Mouse (Mus musculus) adrenal gland, postnatal 10 days (tissue): Measurements from ENCODE around the gene Gm11146. TPM values are rescaled to one million over a fixed set of nuclear protein-coding genes. Genes with fewer than 3 reads are reported as not detected.
A peak's percentile ranks its signal among the peaks of the same experiment; 100 is the strongest.

Experiments
- DNase-seq: peaks from one replicate; pipeline ENCODE4 v3.0.0; 2021; ENCODE audit warnings: mixed read lengths
- long read RNA-seq, 2 experiments: library from polyadenylated mRNA; stranded (forward); transcript quantifications; one replicate each; pipeline ENCODE4 v2.0.0; 2021
- total RNA-seq, 2 experiments: library from RNA; stranded (reverse); gene quantifications; 2 replicates each; pipeline ENCODE4 v1.2.3; 2021

Gene Gm11146
- not detected for total RNA-seq
- long read RNA-seq, experiment 1 = 0 reads
- long read RNA-seq, experiment 2 = 0 reads

GRCm38 (mm10) chr16:77601994-77602393 is at the start of gene Gm11146:
Gene Gm11146 (minus strand): TSS chr16:77602094.
- no peak for DNase-seq

DNA sequence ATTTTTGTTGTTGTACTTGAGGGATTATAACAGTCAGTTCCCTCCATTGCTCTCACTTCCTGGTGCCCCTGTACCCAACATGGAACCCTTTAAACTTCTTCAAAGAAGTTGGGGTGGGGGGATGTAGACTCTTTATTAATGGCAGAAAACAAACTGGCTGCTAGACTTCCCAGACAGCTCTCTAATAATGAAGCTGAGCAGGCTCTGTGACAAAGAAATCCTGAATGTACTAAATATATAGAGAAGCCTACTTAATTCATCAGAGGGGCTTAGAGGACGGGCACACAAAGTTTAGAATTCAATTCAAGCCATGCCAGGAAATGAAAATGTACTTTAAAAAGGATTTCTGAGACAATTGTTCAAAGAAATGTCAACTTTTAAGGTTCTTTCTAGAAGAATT is 48.7 kb upstream of the Gm11146 start:
- DNase-seq = no peak

- DNase-seq = no peak
Measured at GRCm38 (mm10) chr16:77649006-77649405, 47.1 kb upstream of the Gm11146 start.

DNA sequence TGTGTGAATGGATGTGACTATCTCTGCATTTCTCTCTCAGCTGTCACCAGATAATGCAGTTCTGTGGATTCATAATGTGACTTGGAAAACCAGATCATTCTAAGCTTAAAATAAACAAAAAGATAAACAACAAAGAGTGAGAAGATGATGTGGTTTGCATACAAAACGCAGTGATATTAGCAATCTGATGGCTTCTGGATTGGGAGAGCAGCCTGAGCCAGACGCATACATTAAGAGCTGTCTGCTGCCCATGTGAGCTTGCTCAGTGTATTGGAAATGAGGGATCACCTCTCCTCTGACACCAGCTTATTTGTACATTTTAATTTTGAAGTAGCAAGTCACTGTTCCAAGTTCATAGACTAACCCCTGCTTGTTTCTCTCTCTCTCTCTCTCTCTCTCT is 46.3 kb upstream of the Gm11146 start:
- no peak for DNase-seq

GRCm38 (mm10) chr16:77646146-77646545 is 44.3 kb upstream of the Gm11146 start:
- no peak for DNase-seq

DNA sequence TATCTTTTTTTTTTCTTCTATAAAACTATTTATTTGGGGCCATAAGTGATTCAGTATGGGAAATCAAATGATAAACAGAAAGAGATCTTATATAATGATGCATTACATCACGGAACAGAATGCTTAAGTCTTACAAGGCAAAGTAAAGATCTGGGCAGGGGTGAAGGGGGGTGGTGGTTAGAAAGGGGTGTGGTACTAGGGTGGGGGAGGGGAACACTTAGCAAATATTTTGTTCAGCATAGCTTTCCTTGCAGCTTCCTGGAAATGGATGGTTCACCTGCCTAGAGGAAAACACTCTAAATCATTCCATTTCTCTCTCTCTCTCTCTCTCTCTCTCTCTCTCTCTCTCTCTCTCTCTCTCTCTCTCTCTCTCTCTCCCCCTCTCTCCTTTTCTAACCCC is 43.1 kb upstream of the Gm11146 start:
- no peak for DNase-seq

DNA sequence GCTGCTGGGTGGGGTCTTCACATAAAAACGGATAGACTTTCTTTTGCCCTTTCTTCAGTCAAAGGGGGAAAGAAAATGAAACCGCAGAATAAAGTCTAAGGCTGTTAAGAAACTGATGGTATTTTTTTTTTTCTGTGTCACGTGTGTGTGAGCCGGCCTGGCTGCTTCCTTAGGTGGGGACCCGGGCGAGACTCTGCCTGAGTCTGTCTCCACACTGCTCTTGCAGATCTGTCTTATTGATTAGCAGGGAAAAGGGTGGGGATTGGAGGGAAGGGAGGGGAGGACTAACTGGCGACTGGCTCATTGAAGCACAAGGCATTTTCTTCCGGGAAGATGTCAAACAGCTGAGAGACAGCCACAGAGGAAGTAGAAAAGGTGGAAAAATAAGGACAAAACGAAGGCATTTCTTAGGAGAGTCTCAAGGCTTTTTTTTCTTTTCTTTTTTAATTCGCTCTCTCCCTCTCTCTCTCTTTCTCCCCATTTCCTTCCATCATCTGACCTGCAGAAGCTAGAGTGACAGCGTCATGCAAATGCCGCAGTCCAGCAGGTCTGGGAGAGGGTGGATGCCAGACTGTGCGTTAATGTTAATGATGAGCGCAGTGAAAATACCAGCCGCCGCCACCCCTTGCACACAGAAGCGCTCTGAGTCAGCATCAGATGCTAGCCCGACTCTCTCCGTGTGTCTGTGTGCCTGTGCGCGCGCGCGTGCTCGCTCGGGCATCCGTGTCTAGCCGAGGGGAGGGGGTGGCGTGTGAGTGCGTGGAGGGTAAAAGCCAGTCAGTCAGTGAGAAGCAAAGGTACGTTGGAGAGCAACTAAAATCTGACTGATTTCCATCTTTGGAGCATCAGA is 42.2 kb upstream of the Gm11146 start:
- peak; percentile 68 for DNase-seq

DNA sequence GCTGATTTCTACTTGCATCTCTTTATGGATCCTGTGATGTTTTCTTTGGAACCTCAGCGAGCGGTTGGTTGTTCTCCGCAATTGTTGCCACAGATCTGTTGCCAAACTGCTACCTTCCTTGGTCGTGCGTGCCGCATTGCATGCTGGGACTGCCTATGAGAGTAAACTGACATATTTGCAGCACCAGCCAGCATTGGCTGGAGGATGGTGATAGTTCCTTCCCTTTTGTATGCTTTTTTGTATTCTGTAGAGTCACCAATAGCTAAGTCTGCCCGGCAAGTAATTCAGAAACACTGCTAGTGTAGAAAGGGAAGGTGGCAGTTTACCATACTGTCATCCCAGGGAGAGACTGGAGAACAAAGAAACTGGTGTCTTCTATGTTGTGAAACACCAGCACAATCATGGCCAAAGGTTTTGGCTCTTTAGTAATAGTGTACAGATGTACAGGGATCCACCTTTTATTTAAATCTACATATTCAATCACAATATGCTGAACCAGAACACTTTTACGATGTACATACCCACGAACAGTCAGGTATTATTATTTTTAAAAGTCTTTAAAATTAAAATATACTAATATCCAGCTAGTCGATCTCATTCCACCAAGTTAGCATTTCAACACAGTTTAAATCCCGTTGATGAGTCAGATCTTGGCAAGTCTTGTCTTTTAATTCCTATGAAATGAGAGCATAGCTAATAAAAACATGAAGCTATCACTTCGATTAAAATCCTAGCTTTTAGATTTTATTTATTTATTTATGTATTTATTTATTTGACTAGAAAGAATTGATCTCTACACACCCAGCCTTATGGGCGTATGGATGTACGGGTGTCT is 41.4 kb upstream of the Gm11146 start:
- DNase-seq = peak; percentile 60

DNA sequence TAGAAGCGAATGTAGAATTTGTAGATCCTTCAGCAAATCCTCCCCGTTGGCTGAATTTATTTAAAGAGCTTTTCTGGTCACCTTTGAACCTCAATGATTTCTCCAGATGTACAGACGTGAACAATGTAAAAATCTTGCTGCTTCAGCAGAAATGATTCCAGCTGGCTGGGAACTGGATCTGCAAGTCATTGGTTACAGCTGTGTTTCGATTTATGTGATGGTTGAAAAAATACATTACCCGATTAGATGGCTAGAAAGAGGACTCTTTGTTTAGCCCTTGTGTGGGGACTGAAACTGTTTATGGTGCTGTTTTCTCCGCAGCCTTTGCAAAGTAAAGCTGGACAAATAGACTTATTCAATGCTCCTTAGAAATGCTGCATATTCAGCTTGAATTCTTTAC is 34.6 kb upstream of the Gm11146 start:
- no peak for DNase-seq

DNA sequence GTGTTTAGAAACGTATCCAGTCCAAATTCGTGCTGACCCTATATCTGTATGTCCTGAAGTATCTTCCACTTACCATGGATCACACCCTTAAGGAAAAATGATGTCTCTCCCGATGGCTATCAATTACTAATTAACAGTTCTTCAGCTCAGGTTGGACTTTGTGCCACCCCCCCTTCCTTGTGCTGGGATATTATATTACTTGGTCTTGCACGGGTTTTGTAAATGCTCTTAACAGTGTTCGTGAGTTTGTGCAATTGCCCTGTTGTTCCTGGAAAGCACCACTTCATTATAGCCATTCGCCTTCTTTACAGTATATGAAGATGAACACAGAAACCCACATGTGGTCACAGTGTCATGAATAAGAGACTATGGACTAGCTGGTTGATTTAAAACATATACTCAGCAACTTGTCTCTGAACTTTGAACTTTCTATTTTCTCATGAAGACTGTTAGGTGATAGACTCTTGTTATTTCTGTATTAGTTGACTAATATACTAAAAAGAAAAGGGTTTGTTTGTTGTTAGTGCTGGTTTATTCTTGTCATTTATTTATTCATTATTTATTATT is 30.5 kb upstream of the Gm11146 start:
- DNase-seq = no peak

GRCm38 (mm10) chr16:77622681-77623080 is 20.8 kb upstream of the Gm11146 start:
- no peak for DNase-seq

DNA sequence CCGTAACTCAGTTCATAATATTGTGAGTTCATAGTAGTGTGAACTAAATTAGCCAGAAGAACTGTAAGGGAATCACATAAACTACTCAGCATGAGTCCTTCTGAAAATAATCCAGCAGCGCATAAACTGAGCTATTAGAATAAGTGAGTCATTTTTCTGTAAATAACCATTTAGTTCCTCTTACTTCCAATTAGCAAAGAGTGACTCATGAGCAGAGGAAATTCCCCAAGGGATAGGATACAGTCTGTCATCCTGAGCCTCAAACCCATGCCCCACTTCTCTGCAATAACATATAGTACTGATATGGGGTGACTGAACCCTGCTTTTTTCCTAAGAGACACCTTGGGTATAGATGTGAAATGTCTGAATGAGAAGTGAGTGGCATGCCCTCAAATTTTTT is 687 bp upstream of the Gm11146 start:
- DNase-seq = no peak

- no peak for DNase-seq
Measured at GRCm38 (mm10) chr16:77598787-77599186, 3.1 kb downstream of the Gm11146 start.

DNA sequence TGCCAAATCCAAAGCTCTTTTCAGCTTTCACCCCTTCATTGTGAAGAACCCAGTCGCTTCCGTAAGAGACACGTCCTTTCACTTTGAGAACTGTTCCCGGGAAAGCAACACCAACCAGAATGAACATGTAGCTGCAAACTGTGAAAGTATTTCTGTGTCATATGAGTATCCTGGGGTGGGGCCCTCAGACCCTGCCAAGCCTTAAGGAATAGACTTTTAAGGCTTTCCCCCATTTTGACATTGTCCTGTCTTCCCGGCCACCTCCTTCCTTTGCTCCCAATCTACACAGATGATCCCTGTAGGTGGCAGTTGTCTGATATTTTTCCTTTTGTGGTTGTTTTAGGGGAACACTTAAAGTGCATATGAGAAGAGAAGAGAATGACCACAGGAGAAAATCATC is 5.3 kb downstream of the Gm11146 start:
- no peak for DNase-seq

- DNase-seq = no peak
Measured at GRCm38 (mm10) chr16:77595661-77596060, 6.2 kb downstream of the Gm11146 start.

DNA sequence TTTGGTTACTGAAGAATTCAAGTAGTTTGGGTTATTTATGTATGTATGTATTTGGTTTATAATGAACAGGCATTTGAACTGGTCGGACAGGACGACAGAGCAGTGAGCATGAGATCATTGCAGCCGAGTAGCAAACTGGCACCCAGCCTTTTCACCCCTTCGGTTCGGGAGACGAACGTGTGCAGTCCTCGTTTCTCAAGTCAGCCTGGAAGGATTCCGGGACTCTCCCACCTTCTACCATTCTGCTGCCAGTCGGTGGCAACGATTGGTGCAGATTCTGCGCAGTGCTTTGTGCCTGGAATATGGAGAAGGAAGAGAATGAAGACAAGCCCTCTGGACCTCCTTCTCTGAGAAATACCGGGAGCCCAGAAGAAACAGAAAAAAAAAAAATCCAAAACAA is 7.3 kb downstream of the Gm11146 start:
- DNase-seq = peak; percentile 69

GRCm38 (mm10) chr16:77593828-77594421 is 8.0 kb downstream of the Gm11146 start:
- DNase-seq = peak; percentile 76

DNA sequence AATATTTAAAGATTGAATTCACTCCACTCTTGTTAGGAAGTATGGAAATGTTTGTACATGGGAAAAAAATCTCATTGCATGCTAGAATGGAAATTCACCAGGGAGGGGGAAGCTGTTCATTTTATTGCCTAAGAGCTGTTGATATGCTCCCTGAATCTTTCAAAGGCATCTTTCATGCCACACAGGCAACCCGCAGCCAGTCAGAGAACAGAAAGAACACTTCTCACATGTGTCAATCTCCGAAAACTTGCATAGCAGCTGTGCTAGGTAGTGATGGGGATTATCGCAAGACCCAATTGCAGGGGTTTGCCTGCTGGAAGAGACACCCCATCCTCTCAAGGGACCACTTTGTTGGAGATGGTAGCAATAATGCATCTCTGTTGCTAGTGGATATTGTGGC is 8.9 kb downstream of the Gm11146 start:
- DNase-seq = no peak

- no peak for DNase-seq
Measured at GRCm38 (mm10) chr16:77573036-77573435, 28.9 kb downstream of the Gm11146 start.

DNA sequence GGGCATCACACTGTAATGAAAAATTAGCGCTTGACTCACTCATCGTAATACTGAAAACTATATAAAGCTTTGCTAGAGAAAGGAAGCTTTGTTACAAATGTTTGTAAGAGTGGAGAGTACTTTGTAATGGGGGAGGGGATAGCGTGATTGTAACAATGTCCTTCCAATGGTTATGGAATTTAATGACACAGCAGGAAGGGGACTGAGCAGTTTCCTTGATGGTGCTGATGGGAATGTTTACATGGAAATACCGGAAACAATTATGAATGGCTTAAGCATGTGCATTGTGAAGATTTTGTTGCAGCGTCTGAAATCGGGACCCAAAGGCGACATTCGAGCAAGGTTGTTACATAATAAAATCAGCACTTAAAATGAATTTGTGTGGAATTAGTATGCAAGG is 32.4 kb downstream of the Gm11146 start:
- DNase-seq = no peak

DNA sequence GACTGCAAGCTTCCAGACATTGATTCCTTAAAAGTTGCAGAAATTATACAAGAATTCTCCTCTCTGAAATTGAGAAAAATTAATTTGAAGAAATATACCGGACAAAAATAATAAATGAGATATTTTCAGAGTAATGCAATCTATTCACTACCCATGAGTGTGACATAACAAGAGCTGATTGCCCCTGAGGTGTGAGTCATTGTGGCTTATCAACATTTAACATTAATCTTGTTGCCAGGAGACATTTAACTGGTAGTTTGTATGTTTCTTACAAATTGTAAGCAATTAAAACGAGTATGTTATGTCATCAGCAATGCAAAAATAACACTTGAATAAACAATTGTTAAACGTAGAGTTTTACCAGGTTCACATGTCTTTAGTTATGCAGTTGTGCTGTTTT is 33.5 kb downstream of the Gm11146 start:
- DNase-seq = no peak

DNA sequence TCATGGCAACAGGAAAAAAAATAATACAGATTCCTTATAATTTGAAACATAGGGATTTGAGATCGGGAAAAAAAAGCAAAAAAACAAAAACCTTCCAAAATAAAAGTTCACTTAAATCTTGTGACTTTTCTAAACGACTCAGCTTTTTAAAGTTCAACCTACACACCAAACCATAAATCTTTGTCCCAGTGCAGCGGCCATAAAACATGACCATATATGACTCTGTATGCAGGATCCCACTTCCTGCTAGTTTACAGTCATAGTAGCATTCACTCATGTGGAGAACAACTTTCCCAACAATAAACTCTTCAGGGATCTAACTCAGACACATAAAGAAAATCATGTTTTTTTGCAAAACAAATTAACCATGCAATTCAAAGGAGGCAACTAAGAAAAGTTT is 39.0 kb downstream of the Gm11146 start:
- no peak for DNase-seq
